Mouse (Mus musculus): Measurements from ENCODE around the gene Fcrla.
"Not testable (repeated sequence)": the region's sequence is repeated elsewhere in the genome, so short reads cannot be mapped to it uniquely, and the experiment has no call there.

Gene Fcrla

GRCm38 (mm10) chr1:170927378-170927777, at the start of gene Fcrla:
TSS of gene Fcrla (minus strand) at chr1:170927583.
- DNase-seq (ENCODE audit: low read depth, low spot score), result no peak

GRCm38 (mm10) chr1:170976447-170976846, 49.1 kb upstream of the Fcrla start, which contains the start of gene Fcgr2b:
TSS of gene Fcgr2b (minus strand) at chr1:170976547.
- no peak for DNase-seq (ENCODE audit: low read depth, low spot score)

- no peak for DNase-seq (ENCODE audit: low read depth, low spot score)
Measured at GRCm38 (mm10) chr1:170975751-170976161, 48.4 kb upstream of the Fcrla start.

- not testable (repeated sequence) for DNase-seq (ENCODE audit: low read depth, low spot score)
Measured at GRCm38 (mm10) chr1:170975350-170975749, 48.0 kb upstream of the Fcrla start.

- DNase-seq (ENCODE audit: low read depth, low spot score), result no peak
Measured at GRCm38 (mm10) chr1:170974736-170975135, 47.4 kb upstream of the Fcrla start.

GRCm38 (mm10) chr1:170974171-170974570, 46.8 kb upstream of the Fcrla start:
- no peak for DNase-seq (ENCODE audit: low read depth, low spot score)

GRCm38 (mm10) chr1:170972936-170973335, 45.6 kb upstream of the Fcrla start:
- DNase-seq (ENCODE audit: low read depth, low spot score), result no peak

GRCm38 (mm10) chr1:170972494-170972893, 45.1 kb upstream of the Fcrla start:
- no peak for DNase-seq (ENCODE audit: low read depth, low spot score)

- no peak for DNase-seq (ENCODE audit: low read depth, low spot score)
Measured at GRCm38 (mm10) chr1:170968576-170968975, 41.2 kb upstream of the Fcrla start.

- DNase-seq (ENCODE audit: low read depth, low spot score), result no peak
Measured at GRCm38 (mm10) chr1:170967581-170967980, 40.2 kb upstream of the Fcrla start.

- no peak for DNase-seq (ENCODE audit: low read depth, low spot score)
Measured at GRCm38 (mm10) chr1:170963087-170963486, 35.7 kb upstream of the Fcrla start.

GRCm38 (mm10) chr1:170962301-170962700, 34.9 kb upstream of the Fcrla start:
- DNase-seq (ENCODE audit: low read depth, low spot score), result no peak

GRCm38 (mm10) chr1:170961101-170961500, 33.7 kb upstream of the Fcrla start:
- DNase-seq (ENCODE audit: low read depth, low spot score), result no peak

- no peak for DNase-seq (ENCODE audit: low read depth, low spot score)
Measured at GRCm38 (mm10) chr1:170959791-170960190, 32.4 kb upstream of the Fcrla start.

- no peak for DNase-seq (ENCODE audit: low read depth, low spot score)
Measured at GRCm38 (mm10) chr1:170958225-170958624, 30.8 kb upstream of the Fcrla start.

- DNase-seq (ENCODE audit: low read depth, low spot score), result no peak
Measured at GRCm38 (mm10) chr1:170953192-170953591, 25.8 kb upstream of the Fcrla start.

GRCm38 (mm10) chr1:170950772-170951171, 23.4 kb upstream of the Fcrla start:
- DNase-seq (ENCODE audit: low read depth, low spot score), result no peak

GRCm38 (mm10) chr1:170944908-170945307, 17.5 kb upstream of the Fcrla start:
- not testable (repeated sequence) for DNase-seq (ENCODE audit: low read depth, low spot score)

GRCm38 (mm10) chr1:170944151-170944550, 16.8 kb upstream of the Fcrla start:
- DNase-seq (ENCODE audit: low read depth, low spot score), result not testable (repeated sequence)

- no peak for DNase-seq (ENCODE audit: low read depth, low spot score)
Measured at GRCm38 (mm10) chr1:170939255-170939654, 11.9 kb upstream of the Fcrla start.

- no peak for DNase-seq (ENCODE audit: low read depth, low spot score)
Measured at GRCm38 (mm10) chr1:170934383-170934782, 7.0 kb upstream of the Fcrla start.

GRCm38 (mm10) chr1:170933940-170934339, 6.6 kb upstream of the Fcrla start:
- DNase-seq (ENCODE audit: low read depth, low spot score), result no peak

- DNase-seq (ENCODE audit: low read depth, low spot score), result no peak
Measured at GRCm38 (mm10) chr1:170933386-170933920, 6.1 kb upstream of the Fcrla start.

- no peak for DNase-seq (ENCODE audit: low read depth, low spot score)
Measured at GRCm38 (mm10) chr1:170932043-170932442, 4.7 kb upstream of the Fcrla start.
